Mouse (Mus musculus): ENCODE data around the gene Ctdspl.

Ctdspl gene

GRCm38 (mm10) chr9:119029568-119029967, 103.3 kb downstream of the Ctdspl start:
- no peak for DNase-seq (ENCODE audit: low spot score)

GRCm38 (mm10) chr9:119031038-119031437, 104.8 kb downstream of the Ctdspl start:
- no peak for DNase-seq (ENCODE audit: low spot score)

GRCm38 (mm10) chr9:119031772-119032171, 105.5 kb downstream of the Ctdspl start:
- DNase-seq (ENCODE audit: low spot score), result peak; percentile 39

- DNase-seq (ENCODE audit: low spot score), result no peak
Observed at GRCm38 (mm10) chr9:119032538-119032937, 106.3 kb downstream of the Ctdspl start.

GRCm38 (mm10) chr9:119033111-119033921, 107.1 kb downstream of the Ctdspl start:
- DNase-seq (ENCODE audit: low spot score), result no peak

GRCm38 (mm10) chr9:119034069-119034468, 107.8 kb downstream of the Ctdspl start:
- DNase-seq (ENCODE audit: low spot score), result no peak

GRCm38 (mm10) chr9:119034676-119035665, 108.7 kb downstream of the Ctdspl start:
- no peak for DNase-seq (ENCODE audit: low spot score)

GRCm38 (mm10) chr9:119035836-119036235, 109.6 kb downstream of the Ctdspl start:
- DNase-seq (ENCODE audit: low spot score), result peak; percentile 79

GRCm38 (mm10) chr9:119037076-119037730, 111.0 kb downstream of the Ctdspl start:
- peak; percentile 86 for DNase-seq (ENCODE audit: low spot score)

- no peak for DNase-seq (ENCODE audit: low spot score)
Observed at GRCm38 (mm10) chr9:119038574-119038973, 112.3 kb downstream of the Ctdspl start.

- DNase-seq (ENCODE audit: low spot score), result no peak
Observed at GRCm38 (mm10) chr9:119040101-119040775, 114.0 kb downstream of the Ctdspl start.

- no peak for DNase-seq (ENCODE audit: low spot score)
Observed at GRCm38 (mm10) chr9:119048182-119048903, 122.1 kb downstream of the Ctdspl start.

GRCm38 (mm10) chr9:119051158-119051557, 124.9 kb downstream of the Ctdspl start:
- peak; percentile 58 for DNase-seq (ENCODE audit: low spot score)

GRCm38 (mm10) chr9:119052154-119052944, 126.1 kb downstream of the Ctdspl start, which contains the start of gene Vill:
TSS of gene Vill (plus strand) at chr9:119052778.
- peak; percentile 37 for DNase-seq (ENCODE audit: low spot score)

GRCm38 (mm10) chr9:119053964-119054576, 127.8 kb downstream of the Ctdspl start:
- DNase-seq (ENCODE audit: low spot score), result no peak

- DNase-seq (ENCODE audit: low spot score), result no peak
Observed at GRCm38 (mm10) chr9:119055336-119055735, 129.1 kb downstream of the Ctdspl start.

GRCm38 (mm10) chr9:119058245-119058644, 132.0 kb downstream of the Ctdspl start:
- DNase-seq (ENCODE audit: low spot score), result no peak

GRCm38 (mm10) chr9:119060701-119061100, 134.4 kb downstream of the Ctdspl start:
- no peak for DNase-seq (ENCODE audit: low spot score)

GRCm38 (mm10) chr9:119063036-119063644, 136.9 kb downstream of the Ctdspl start:
- no peak for DNase-seq (ENCODE audit: low spot score)
